Mouse (Mus musculus): ENCODE measurements around the gene Scoc. TPM values are rescaled to one million over a fixed set of nuclear protein-coding genes. Genes with fewer than 3 reads are reported as not detected.

Scoc gene
- polyA plus RNA-seq, 1 experiment from 2014 or later, result 139 TPM

DNA sequence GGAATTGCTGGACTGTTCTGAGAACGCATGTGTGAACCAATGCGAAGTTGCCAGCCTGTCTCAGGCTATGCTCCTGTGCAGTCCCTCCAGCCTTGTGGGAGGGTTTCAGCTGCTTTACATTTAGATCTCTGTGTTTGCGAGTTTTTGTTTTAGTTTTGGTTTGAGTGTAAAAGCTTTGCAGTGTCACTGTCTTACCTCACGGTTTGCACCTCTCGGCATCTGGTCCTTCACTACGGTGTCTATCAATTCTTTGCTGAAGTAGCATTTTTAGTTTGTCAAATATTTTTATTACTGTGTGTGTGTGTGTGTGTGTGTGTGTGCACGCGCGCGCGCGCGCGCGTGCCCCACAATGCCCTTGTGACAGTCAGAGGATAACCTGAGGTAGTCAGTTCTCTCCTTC, 41.3 kb downstream of the Scoc start:
- DNase-seq (ENCODE audit: low spot score) (no peak), ATAC-seq (replicated peaks; ENCODE audit: low FRiP score, low read depth) (no peak)
- no peaks in the 10 kb centered on the region for H3K36me3 ChIP-seq (ENCODE audit: insufficient read depth, low read length)
- H3K4me3 ChIP-seq (replicated peaks; ENCODE audit: low read depth, low read length), result no peak overlapping the region
- H3K27me3 ChIP-seq (ENCODE audit: insufficient read depth, low read length), result no peaks in the 10 kb centered on the region
- 93% methylated on average over 15 of the region's 15 CpGs for WGBS
- H3K4me1 ChIP-seq (replicated peaks; ENCODE audit: insufficient read depth, low read length), result no peaks in the 10 kb centered on the region
- H3K27ac ChIP-seq, result no peak overlapping the region
- no peak overlapping the region for H3K4me2 ChIP-seq (ENCODE audit: low read length)
- H3K9me3 ChIP-seq (replicated peaks; ENCODE audit: low read length), result no peaks in the 10 kb centered on the region
- H3K9ac ChIP-seq (ENCODE audit: low read depth, low read length), result no peak overlapping the region
- TF ChIP-seq CTCF (IDR thresholded peaks at IDR 0.05; ENCODE audit: low read depth), result no peak

- H3K4me2 ChIP-seq (ENCODE audit: low read length), result no peak overlapping the region
- H3K27ac ChIP-seq, result no peak overlapping the region
- WGBS, result 85% methylated on average over 7 of the region's 7 CpGs
- DNase-seq (ENCODE audit: low spot score) (no peak), ATAC-seq (replicated peaks; ENCODE audit: low FRiP score, low read depth) (no peak)
- no peak overlapping the region for H3K4me3 ChIP-seq (replicated peaks; ENCODE audit: low read depth, low read length)
- no peak for TF ChIP-seq CTCF (IDR thresholded peaks at IDR 0.05; ENCODE audit: low read depth)
- H3K9ac ChIP-seq (ENCODE audit: low read depth, low read length), result no peak overlapping the region
- no peaks in the 10 kb centered on the region for H3K27me3 ChIP-seq (ENCODE audit: insufficient read depth, low read length)
- H3K9me3 ChIP-seq (replicated peaks; ENCODE audit: low read length), result no peaks in the 10 kb centered on the region
- no peaks in the 10 kb centered on the region for H3K4me1 ChIP-seq (replicated peaks; ENCODE audit: insufficient read depth, low read length)
- H3K36me3 ChIP-seq (ENCODE audit: insufficient read depth, low read length), result no peaks in the 10 kb centered on the region
These were observed 49.7 kb downstream of the Scoc start for GRCm38 (mm10) chr8:83408496-83408895.

GRCm38 (mm10) chr8:83406836-83407235, 51.4 kb downstream of the Scoc start:
- TF ChIP-seq CTCF (IDR thresholded peaks at IDR 0.05; ENCODE audit: low read depth), result peak; percentile 40; the same call in 1 of the 2 replicates
- H3K9ac ChIP-seq (ENCODE audit: low read depth, low read length), result no peak overlapping the region
- 34% methylated on average over 6 of the region's 6 CpGs for WGBS
- ATAC-seq (replicated peaks; ENCODE audit: low FRiP score, low read depth) (no peak), DNase-seq (ENCODE audit: low spot score) (no peak)
- no peak overlapping the region for H3K27ac ChIP-seq
- H3K4me2 ChIP-seq (ENCODE audit: low read length), result no peak overlapping the region
- H3K4me3 ChIP-seq (replicated peaks; ENCODE audit: low read depth, low read length), result no peak overlapping the region
- H3K27me3 ChIP-seq (ENCODE audit: insufficient read depth, low read length), result no peaks in the 10 kb centered on the region
- no peaks in the 10 kb centered on the region for H3K4me1 ChIP-seq (replicated peaks; ENCODE audit: insufficient read depth, low read length)
- H3K9me3 ChIP-seq (replicated peaks; ENCODE audit: low read length), result no peaks in the 10 kb centered on the region
- no peaks in the 10 kb centered on the region for H3K36me3 ChIP-seq (ENCODE audit: insufficient read depth, low read length)

GRCm38 (mm10) chr8:83405548-83405947, 52.6 kb downstream of the Scoc start:
- H3K36me3 ChIP-seq (ENCODE audit: insufficient read depth, low read length), result no peaks in the 10 kb centered on the region
- no peak overlapping the region for H3K4me3 ChIP-seq (replicated peaks; ENCODE audit: low read depth, low read length)
- no peak overlapping the region for H3K27ac ChIP-seq
- no peak overlapping the region for H3K4me2 ChIP-seq (ENCODE audit: low read length)
- H3K4me1 ChIP-seq (replicated peaks; ENCODE audit: insufficient read depth, low read length), result no peaks in the 10 kb centered on the region
- DNase-seq (ENCODE audit: low spot score) (no peak), ATAC-seq (replicated peaks; ENCODE audit: low FRiP score, low read depth) (no peak)
- H3K9ac ChIP-seq (ENCODE audit: low read depth, low read length), result no peak overlapping the region
- no peaks in the 10 kb centered on the region for H3K9me3 ChIP-seq (replicated peaks; ENCODE audit: low read length)
- H3K27me3 ChIP-seq (ENCODE audit: insufficient read depth, low read length), result no peaks in the 10 kb centered on the region
- WGBS, result 82% methylated on average over 10 of the region's 10 CpGs
- no peak for TF ChIP-seq CTCF (IDR thresholded peaks at IDR 0.05; ENCODE audit: low read depth)

- ATAC-seq (replicated peaks; ENCODE audit: low FRiP score, low read depth), result no peak
- DNase-seq (ENCODE audit: low spot score), result no peak
- 75% methylated on average over 4 of the region's 4 CpGs for WGBS
These were observed 60.5 kb downstream of the Scoc start for GRCm38 (mm10) chr8:83397726-83398125.

GRCm38 (mm10) chr8:83396680-83397079, 61.5 kb downstream of the Scoc start:
- ATAC-seq (replicated peaks; ENCODE audit: low FRiP score, low read depth), result no peak
- no peak for DNase-seq (ENCODE audit: low spot score)
- Histone ChIP-seq H3K9me3 (replicated peaks; ENCODE audit: low read length) (no peaks in the 10 kb centered on the region), H3K27ac (no peak overlapping the region), H3K4me2 (ENCODE audit: low read length) (no peak overlapping the region), H3K4me3 (replicated peaks; ENCODE audit: low read depth, low read length) (no peak overlapping the region), H3K27me3 (ENCODE audit: insufficient read depth, low read length) (no peaks in the 10 kb centered on the region), H3K4me1 (replicated peaks; ENCODE audit: insufficient read depth, low read length) (no peaks in the 10 kb centered on the region), H3K9ac (ENCODE audit: low read depth, low read length) (no peak overlapping the region), H3K36me3 (ENCODE audit: insufficient read depth, low read length) (no peaks in the 10 kb centered on the region)
- TF ChIP-seq CTCF (IDR thresholded peaks at IDR 0.05; ENCODE audit: low read depth), result no peak
- 81% methylated on average over 6 of the region's 6 CpGs for WGBS

More at GRCm38 (mm10) chr8:83397726-83398125, 60.5 kb downstream of the Scoc start:
- H3K27ac ChIP-seq, result no peak overlapping the region
- no peak overlapping the region for H3K4me2 ChIP-seq (ENCODE audit: low read length)
- TF ChIP-seq CTCF (IDR thresholded peaks at IDR 0.05; ENCODE audit: low read depth), result no peak
- H3K9me3 ChIP-seq (replicated peaks; ENCODE audit: low read length), result no peaks in the 10 kb centered on the region
- H3K36me3 ChIP-seq (ENCODE audit: insufficient read depth, low read length), result no peaks in the 10 kb centered on the region
- no peaks in the 10 kb centered on the region for H3K27me3 ChIP-seq (ENCODE audit: insufficient read depth, low read length)
- no peaks in the 10 kb centered on the region for H3K4me1 ChIP-seq (replicated peaks; ENCODE audit: insufficient read depth, low read length)
- no peak overlapping the region for H3K9ac ChIP-seq (ENCODE audit: low read depth, low read length)
- H3K4me3 ChIP-seq (replicated peaks; ENCODE audit: low read depth, low read length), result no peak overlapping the region

- TF ChIP-seq CTCF (IDR thresholded peaks at IDR 0.05; ENCODE audit: low read depth), result no peak
- H3K27me3 ChIP-seq (ENCODE audit: insufficient read depth, low read length), result peaks cover 12% of the 10 kb centered on the region
- H3K36me3 ChIP-seq (ENCODE audit: insufficient read depth, low read length), result no peaks in the 10 kb centered on the region
- no peak overlapping the region for H3K27ac ChIP-seq
- DNase-seq (ENCODE audit: low spot score), result no peak
- no peak overlapping the region for H3K4me3 ChIP-seq (replicated peaks; ENCODE audit: low read depth, low read length)
- WGBS, result 91% methylated on average over 5 of the region's 5 CpGs
- no peaks in the 10 kb centered on the region for H3K9me3 ChIP-seq (replicated peaks; ENCODE audit: low read length)
- H3K4me2 ChIP-seq (ENCODE audit: low read length), result no peak overlapping the region
- no peak for ATAC-seq (replicated peaks; ENCODE audit: low FRiP score, low read depth)
- no peak overlapping the region for H3K9ac ChIP-seq (ENCODE audit: low read depth, low read length)
- H3K4me1 ChIP-seq (replicated peaks; ENCODE audit: insufficient read depth, low read length), result no peaks in the 10 kb centered on the region
These were observed 63.9 kb downstream of the Scoc start for GRCm38 (mm10) chr8:83394325-83394724.

All from kidney, postnatal 0 days (tissue).